Mouse (Mus musculus): ENCODE data around the gene Tango6. TPM values are rescaled to one million over a fixed set of nuclear protein-coding genes. Genes with fewer than 3 reads are reported as not detected.

The Tango6 gene
- total and polyA plus RNA-seq, 3 experiments = 2.9 to 6.4 (median 4.5) TPM

- in situ Hi-C loops (cut with MboI; ENCODE audit: low pct_ligation_motif_present, low pct_unique_long_range_greater_than_20kb, low sequenced_read_pairs) (loop anchor here (10.0 kb wide), 1 partner anchor 281 kb away; no protein-coding TSS in a partner anchor), dilution Hi-C loops (cut with MboI; ENCODE audit: extremely low pct_ligation_motif_present, extremely low pct_unique_long_range_greater_than_20kb, low sequenced_read_pairs) (no loop called here)
- no peak overlapping the region for H3K4me3 ChIP-seq (replicated peaks in 1 of 3; ENCODE audit: low read depth in 2 of 3, low read length in 2 of 3, poor library complexity in 1 of 3)
- no peak for TF ChIP-seq HCFC1 (IDR thresholded peaks at IDR 0.05; ENCODE audit: low read depth, low read length)
- H3K4me2 ChIP-seq (ENCODE audit: insufficient read depth, low read depth, poor library complexity, severe bottlenecking) = no peak overlapping the region
- H3K27ac ChIP-seq (ENCODE audit: insufficient read depth, low read depth) = no peak overlapping the region
- no peak for DNase-seq (ENCODE audit: extremely low read depth)
- H3K79me2 ChIP-seq (replicated peaks; ENCODE audit: control insufficient read depth, extremely low read depth, insufficient read depth, poor library complexity, severe bottlenecking) = no peaks in the 10 kb centered on the region
- peaks cover 2 to 15% of the 10 kb centered on the region in 2 experiments; a peak in 2 of 4 replicates for H3K4me1 ChIP-seq (ENCODE audit: control insufficient read depth in 1 of 2, insufficient read depth in 2 of 2)
- peaks cover 7 to 43% of the 10 kb centered on the region in 2 experiments for H3K36me3 ChIP-seq (replicated peaks in 1 of 2; ENCODE audit: control insufficient read depth in 1 of 2, insufficient read depth in 1 of 2, low read length in 1 of 2)
- no peaks in the 10 kb centered on the region for H3K9me3 ChIP-seq (replicated peaks; ENCODE audit: low read length)
- no peaks in the 10 kb centered on the region for H3K27me3 ChIP-seq (replicated peaks)
- H3K9ac ChIP-seq (ENCODE audit: insufficient read depth, low read depth) = no peak overlapping the region
Measured at GRCm38 (mm10) chr8:106723921-106724320, 41.1 kb downstream of the Tango6 start.

- in situ Hi-C loops (cut with MboI; ENCODE audit: low pct_ligation_motif_present, low pct_unique_long_range_greater_than_20kb, low sequenced_read_pairs) = loop anchor here (10.0 kb wide), 1 partner anchor 278 kb away; no protein-coding TSS in a partner anchor
- Histone ChIP-seq H3K36me3 (replicated peaks in 1 of 2; ENCODE audit: control insufficient read depth in 1 of 2, insufficient read depth in 1 of 2, low read length in 1 of 2) (peaks cover 4 to 39% of the 10 kb centered on the region in 2 experiments), H3K9ac (ENCODE audit: insufficient read depth, low read depth) (no peak overlapping the region), H3K27me3 (replicated peaks) (no peaks in the 10 kb centered on the region), H3K9me3 (replicated peaks; ENCODE audit: low read length) (no peaks in the 10 kb centered on the region), H3K4me1 (ENCODE audit: control insufficient read depth in 1 of 2, insufficient read depth in 2 of 2) (peaks cover 2 to 15% of the 10 kb centered on the region in 2 experiments; a peak in 2 of 4 replicates), H3K4me2 (ENCODE audit: insufficient read depth, low read depth, poor library complexity, severe bottlenecking) (no peak overlapping the region), H3K27ac (ENCODE audit: insufficient read depth, low read depth) (no peak overlapping the region), H3K79me2 (replicated peaks; ENCODE audit: control insufficient read depth, extremely low read depth, insufficient read depth, poor library complexity, severe bottlenecking) (no peaks in the 10 kb centered on the region), H3K4me3 (replicated peaks in 1 of 3; ENCODE audit: low read depth in 2 of 3, low read length in 2 of 3, poor library complexity in 1 of 3) (no peak overlapping the region)
- dilution Hi-C loops (cut with MboI; ENCODE audit: extremely low pct_ligation_motif_present, extremely low pct_unique_long_range_greater_than_20kb, low sequenced_read_pairs) = no loop called here
- no peak for DNase-seq (ENCODE audit: extremely low read depth)
- TF ChIP-seq HCFC1 (IDR thresholded peaks at IDR 0.05; ENCODE audit: low read depth, low read length) (no peak), SIN3A (IDR thresholded peaks at IDR 0.05; ENCODE audit: low read length) (no peak), SMC3 (IDR thresholded peaks at IDR 0.05; ENCODE audit: low read depth, low read length) (no peak), E2F4 (IDR thresholded peaks at IDR 0.05; ENCODE audit: insufficient replicate concordance, low read depth, low read length) (no peak), IRF4 (IDR thresholded peaks at IDR 0.05; ENCODE audit: low read depth, low read length) (no peak), ELF1 (IDR thresholded peaks at IDR 0.05; ENCODE audit: low read depth, low read length) (no peak)
Measured at GRCm38 (mm10) chr8:106726551-106726950, 43.7 kb downstream of the Tango6 start.

GRCm38 (mm10) chr8:106727241-106727835, 44.5 kb downstream of the Tango6 start:
- no peak overlapping the region for H3K4me3 ChIP-seq (replicated peaks in 1 of 3; ENCODE audit: low read depth in 2 of 3, low read length in 2 of 3, poor library complexity in 1 of 3)
- peaks cover 2 to 15% of the 10 kb centered on the region in 2 experiments; a peak in 2 of 4 replicates for H3K4me1 ChIP-seq (ENCODE audit: control insufficient read depth in 1 of 2, insufficient read depth in 2 of 2)
- no peaks in the 10 kb centered on the region for H3K27me3 ChIP-seq (replicated peaks)
- DNase-seq (ENCODE audit: extremely low read depth) = no peak
- no peaks in the 10 kb centered on the region for H3K9me3 ChIP-seq (replicated peaks; ENCODE audit: low read length)
- in situ Hi-C loops (cut with MboI; ENCODE audit: low pct_ligation_motif_present, low pct_unique_long_range_greater_than_20kb, low sequenced_read_pairs) = loop anchor here (10.0 kb wide), 1 partner anchor 277 kb away; no protein-coding TSS in a partner anchor
- dilution Hi-C loops (cut with MboI; ENCODE audit: extremely low pct_ligation_motif_present, extremely low pct_unique_long_range_greater_than_20kb, low sequenced_read_pairs) = no loop called here
- TF ChIP-seq BHLHE40 (IDR thresholded peaks at IDR 0.05; ENCODE audit: low read depth, low read length) = no peak
- no peak for TF ChIP-seq RCOR1 (conservative IDR thresholded peaks at IDR 0.05; ENCODE audit: low read depth, low read length)
- no peak for TF ChIP-seq RAD21 (IDR thresholded peaks at IDR 0.05; ENCODE audit: low read depth, low read length)
- no peak for TF ChIP-seq TCF12 (IDR thresholded peaks at IDR 0.05; ENCODE audit: low read depth, low read length)
- TF ChIP-seq MAFK (IDR thresholded peaks at IDR 0.05; ENCODE audit: insufficient replicate concordance, low read length) = no peak
- no peak for TF ChIP-seq CHD2 (IDR thresholded peaks at IDR 0.05; ENCODE audit: low read length)
- no peak for TF ChIP-seq PAX5 (IDR thresholded peaks at IDR 0.05; ENCODE audit: low read length)
- TF ChIP-seq MAX (IDR thresholded peaks at IDR 0.05; ENCODE audit: low read length) = no peak
- no peak for TF ChIP-seq UBTF (IDR thresholded peaks at IDR 0.05; ENCODE audit: low read depth, low read length)
- no peak for TF ChIP-seq GABPA (IDR thresholded peaks at IDR 0.05; ENCODE audit: insufficient replicate concordance, low read depth, low read length)
- TF ChIP-seq ELF1 (IDR thresholded peaks at IDR 0.05; ENCODE audit: low read depth, low read length) = no peak
- no peak for TF ChIP-seq MXI1 (IDR thresholded peaks at IDR 0.05; ENCODE audit: low read depth, low read length)
- TF ChIP-seq ETS1 (conservative IDR thresholded peaks at IDR 0.05; ENCODE audit: low read depth, low read length) = no peak
- no peak for TF ChIP-seq USF1 (IDR thresholded peaks at IDR 0.05; ENCODE audit: low read depth, low read length)
- no peak for TF ChIP-seq TBP (conservative IDR thresholded peaks at IDR 0.05; ENCODE audit: low read depth, low read length)
- TF ChIP-seq ZC3H11A (IDR thresholded peaks at IDR 0.05; ENCODE audit: low read depth, low read length) = no peak
- TF ChIP-seq POLR2AphosphoS2 (IDR thresholded peaks at IDR 0.05; ENCODE audit: low read depth, low read length) = no peak
- no peak for TF ChIP-seq ZNF384 (IDR thresholded peaks at IDR 0.05; ENCODE audit: low read depth, low read length)
- TF ChIP-seq NELFE (IDR thresholded peaks at IDR 0.05; ENCODE audit: low read depth, low read length) = no peak
- no peaks in the 10 kb centered on the region for H3K79me2 ChIP-seq (replicated peaks; ENCODE audit: control insufficient read depth, extremely low read depth, insufficient read depth, poor library complexity, severe bottlenecking)
- peaks cover 0 to 44% of the 10 kb centered on the region in 2 experiments for H3K36me3 ChIP-seq (replicated peaks in 1 of 2; ENCODE audit: control insufficient read depth in 1 of 2, insufficient read depth in 1 of 2, low read length in 1 of 2)
- no peak overlapping the region for H3K9ac ChIP-seq (ENCODE audit: insufficient read depth, low read depth)
- no peak overlapping the region for H3K4me2 ChIP-seq (ENCODE audit: insufficient read depth, low read depth, poor library complexity, severe bottlenecking)
- no peak overlapping the region for H3K27ac ChIP-seq (ENCODE audit: insufficient read depth, low read depth)

Measured in CH12.LX (cell line).